Mouse (Mus musculus) splenic B cell, adult 2 months (primary cell): ENCODE data around the gene Cdnf.

Experiments used
- DNase-seq: peaks from one replicate; pipeline ENCODE4 v3.0.0-alpha.2; 2011; ENCODE audit warnings: low read depth, low spot score
- H3K27me3 ChIP-seq: 2 replicates; pipeline ENCODE4 v1.6.1; 2012; ENCODE audit warnings: mild to moderate bottlenecking, low read length, moderate library complexity, mixed read lengths; ENCODE audit not compliant: control insufficient read depth, poor library complexity, insufficient read depth, severe bottlenecking
- H3K36me3 ChIP-seq: 2 replicates; pipeline ENCODE4 v1.6.1; 2012; ENCODE audit warnings: mild to moderate bottlenecking, low read length, moderate library complexity, mixed read lengths; ENCODE audit not compliant: control insufficient read depth, poor library complexity, insufficient read depth, severe bottlenecking

The Cdnf gene

GRCm38 (mm10) chr2:3512552-3513454 is at the start of gene Cdnf, which contains the start of the genes Gm45902 and Hspa14:
Gene Cdnf, plus strand, starts transcription at chr2:3513030.
Gene Gm45902, minus strand, starts transcription at chr2:3512790.
Gene Hspa14, minus strand, starts transcription at chr2:3512814.
- Histone ChIP-seq H3K27me3 (no peaks in the 10 kb centered on the region), H3K36me3 (peaks cover 1% of the 10 kb centered on the region; the same call in 1 of the 2 replicates)
- peak; percentile 99 for DNase-seq

GRCm38 (mm10) chr2:3473891-3474290 is 38.9 kb upstream of the Cdnf start:
- DNase-seq: peak; percentile 27
- H3K36me3 ChIP-seq: no peaks in the 10 kb centered on the region
- H3K27me3 ChIP-seq: no peaks in the 10 kb centered on the region

- DNase-seq: peak; percentile 67
- no peaks in the 10 kb centered on the region for H3K36me3 ChIP-seq
Measured at GRCm38 (mm10) chr2:3474361-3474805, 38.4 kb upstream of the Cdnf start.

GRCm38 (mm10) chr2:3474861-3475283 is 38.0 kb upstream of the Cdnf start, which contains the start of gene Suv39h2:
Gene Suv39h2, minus strand, starts transcription at chr2:3475031.
- peak; percentile 97 for DNase-seq
- no peaks in the 10 kb centered on the region for H3K36me3 ChIP-seq
- no peaks in the 10 kb centered on the region for H3K27me3 ChIP-seq

More at GRCm38 (mm10) chr2:3474361-3474805, 38.4 kb upstream of the Cdnf start:
- no peaks in the 10 kb centered on the region for H3K27me3 ChIP-seq

- H3K27me3 ChIP-seq: no peaks in the 10 kb centered on the region
- no peak for DNase-seq
- H3K36me3 ChIP-seq: no peaks in the 10 kb centered on the region
Measured at GRCm38 (mm10) chr2:3475746-3476251, 37.0 kb upstream of the Cdnf start.

- Histone ChIP-seq H3K36me3 (no peaks in the 10 kb centered on the region), H3K27me3 (no peaks in the 10 kb centered on the region)
- DNase-seq: peak; percentile 24
Measured at GRCm38 (mm10) chr2:3480239-3480638, 32.6 kb upstream of the Cdnf start.

GRCm38 (mm10) chr2:3489816-3490215 is 23.0 kb upstream of the Cdnf start:
- Histone ChIP-seq H3K36me3 (peaks cover 19% of the 10 kb centered on the region), H3K27me3 (no peaks in the 10 kb centered on the region)
- DNase-seq: no peak

- Histone ChIP-seq H3K36me3 (peaks cover 24% of the 10 kb centered on the region), H3K27me3 (no peaks in the 10 kb centered on the region)
- DNase-seq: no peak
Measured at GRCm38 (mm10) chr2:3493833-3494409, 18.9 kb upstream of the Cdnf start.

GRCm38 (mm10) chr2:3499543-3499942 is 13.3 kb upstream of the Cdnf start:
- no peaks in the 10 kb centered on the region for H3K27me3 ChIP-seq
- DNase-seq: no peak
- H3K36me3 ChIP-seq: peaks cover 11% of the 10 kb centered on the region; the same call in 1 of the 2 replicates

GRCm38 (mm10) chr2:3500886-3501285 is 11.9 kb upstream of the Cdnf start:
- H3K27me3 ChIP-seq: no peaks in the 10 kb centered on the region
- H3K36me3 ChIP-seq: peaks cover 11% of the 10 kb centered on the region; the same call in 1 of the 2 replicates
- peak; percentile 72 for DNase-seq

GRCm38 (mm10) chr2:3512076-3512475 is 754 bp upstream of the Cdnf start:
- H3K27me3 ChIP-seq: no peaks in the 10 kb centered on the region
- DNase-seq: peak; percentile 70

GRCm38 (mm10) chr2:3522558-3522957 is 9.7 kb downstream of the Cdnf start:
- Histone ChIP-seq H3K36me3 (no peaks in the 10 kb centered on the region), H3K27me3 (no peaks in the 10 kb centered on the region)
- no peak for DNase-seq

More at GRCm38 (mm10) chr2:3512076-3512475, 754 bp upstream of the Cdnf start:
- peaks cover 2% of the 10 kb centered on the region; the same call in 1 of the 2 replicates for H3K36me3 ChIP-seq

GRCm38 (mm10) chr2:3526288-3526687 is 13.5 kb downstream of the Cdnf start:
- no peaks in the 10 kb centered on the region for H3K36me3 ChIP-seq
- DNase-seq: no peak
- no peaks in the 10 kb centered on the region for H3K27me3 ChIP-seq

- DNase-seq: no peak
- Histone ChIP-seq H3K36me3 (no peaks in the 10 kb centered on the region), H3K27me3 (no peaks in the 10 kb centered on the region)
Measured at GRCm38 (mm10) chr2:3541307-3542079, 28.7 kb downstream of the Cdnf start.
